Mouse (Mus musculus): ENCODE measurements around the gene Serpina9.
"Not testable (repeated sequence)": the region's sequence is repeated elsewhere in the genome, so short reads cannot be mapped to it uniquely, and the experiment has no call there.

Serpina9 gene

DNA sequence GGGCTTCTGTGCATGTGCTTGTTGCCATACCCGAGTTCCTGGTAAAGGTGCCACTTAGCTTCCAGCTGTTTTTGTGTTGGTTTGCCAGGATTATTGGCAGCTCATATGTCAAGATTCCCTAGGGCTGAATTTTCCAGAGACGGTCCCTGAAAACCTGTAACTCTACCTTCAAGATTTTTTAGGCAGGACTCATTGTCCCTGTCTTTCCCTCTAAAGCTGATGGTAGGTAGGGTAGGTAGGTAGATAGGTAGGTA lies 24.1 kb downstream of the Serpina9 start:
- no peak for DNase-seq (ENCODE audit: low spot score)

DNA sequence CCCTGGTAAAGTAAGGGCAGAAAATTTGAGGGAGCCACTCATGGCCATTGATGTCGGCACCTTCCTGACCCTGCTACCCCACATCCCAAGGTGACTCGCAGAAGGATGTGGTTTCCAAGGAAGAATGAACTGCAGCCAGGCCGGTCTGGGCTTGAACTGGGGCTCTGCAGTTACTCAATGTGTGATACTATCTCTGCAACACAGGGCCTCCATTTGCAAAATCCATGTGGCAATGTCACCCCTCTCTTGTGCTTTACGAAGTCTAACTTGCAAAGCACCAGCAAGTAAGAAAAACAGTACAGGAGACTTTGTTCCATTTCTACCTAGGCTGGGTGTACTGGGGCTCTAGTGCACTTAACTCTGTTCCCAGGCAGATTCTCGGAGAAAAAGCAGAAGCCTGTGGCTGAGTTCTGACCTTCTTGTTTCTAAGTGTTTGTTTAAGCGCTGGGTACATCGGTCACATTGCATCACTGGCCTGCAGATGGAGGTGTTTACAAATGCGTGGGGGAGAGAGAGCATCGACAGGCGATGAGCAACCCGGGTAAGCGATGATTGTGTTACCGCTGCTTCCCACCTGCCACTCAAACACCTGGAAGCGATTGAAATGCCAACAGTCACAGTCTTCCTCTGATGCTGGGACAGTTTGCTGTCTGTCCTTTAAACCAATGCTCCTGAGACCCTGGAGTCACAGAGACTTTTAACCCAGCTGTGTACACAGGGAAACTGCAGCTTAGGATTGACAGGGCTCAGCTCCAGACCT lies 24.6 kb downstream of the Serpina9 start:
- DNase-seq (ENCODE audit: low spot score), result no peak

DNA sequence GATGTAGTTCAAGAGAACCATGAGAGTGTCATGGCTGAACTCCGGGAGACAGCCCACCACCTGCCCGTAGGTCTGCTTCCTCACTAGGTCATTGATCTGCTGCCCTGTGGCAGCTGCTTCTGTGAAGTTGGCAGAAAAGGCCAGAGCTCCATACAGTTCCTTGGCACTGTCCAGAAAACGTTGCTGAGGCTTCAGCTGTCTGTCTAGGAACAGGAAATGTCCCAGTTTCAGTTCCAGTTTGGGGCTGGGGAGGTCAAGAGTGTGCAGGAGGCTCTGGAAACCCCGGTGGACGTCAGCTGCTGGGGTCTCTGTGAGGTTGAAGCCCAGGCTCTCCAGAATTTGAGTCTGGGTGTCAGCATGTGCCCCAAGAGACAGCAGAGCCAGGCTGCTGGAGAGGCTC lies 27.7 kb downstream of the Serpina9 start:
- DNase-seq (ENCODE audit: low spot score), result no peak

- peak; percentile 49 for DNase-seq (ENCODE audit: low spot score)
These were observed 28.6 kb downstream of the Serpina9 start for GRCm38 (mm10) chr12:103984935-103985334.

DNA sequence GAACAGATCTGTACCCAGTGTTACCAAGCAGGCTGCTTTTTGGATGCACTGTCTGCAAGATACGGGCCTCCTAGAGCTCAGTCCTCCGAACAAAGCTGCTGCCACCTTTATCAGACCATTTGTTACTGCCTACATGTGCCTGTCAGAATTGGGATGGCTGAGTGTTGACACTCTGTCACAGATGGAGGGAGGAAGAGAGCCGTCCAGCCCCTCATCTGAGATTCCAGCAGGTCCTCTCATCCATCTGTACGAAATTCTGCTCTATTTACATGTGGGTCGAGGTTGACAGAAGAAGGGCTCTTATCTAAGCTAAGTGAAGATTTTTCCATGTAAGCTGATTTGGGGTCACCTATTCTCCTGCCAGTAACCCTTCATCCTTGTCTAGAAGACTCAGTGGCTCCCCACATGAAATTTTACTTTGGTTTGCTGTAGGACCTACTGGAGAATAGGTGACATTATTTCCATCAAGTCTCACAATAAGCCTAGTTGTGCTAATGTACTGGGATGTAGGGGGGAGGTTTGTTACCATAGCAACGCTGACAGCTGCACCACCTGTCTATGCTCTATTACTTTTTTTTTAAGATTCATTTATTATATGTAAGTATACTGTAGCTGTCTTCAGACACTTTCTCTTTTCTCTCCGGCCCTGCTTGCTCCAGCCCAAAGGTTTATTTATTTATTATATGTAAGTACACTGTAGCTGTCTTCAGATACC lies 31.8 kb downstream of the Serpina9 start:
- no peak for DNase-seq (ENCODE audit: low spot score)

GRCm38 (mm10) chr12:103978294-103978693 lies 35.3 kb downstream of the Serpina9 start:
- DNase-seq (ENCODE audit: low spot score), result no peak

DNA sequence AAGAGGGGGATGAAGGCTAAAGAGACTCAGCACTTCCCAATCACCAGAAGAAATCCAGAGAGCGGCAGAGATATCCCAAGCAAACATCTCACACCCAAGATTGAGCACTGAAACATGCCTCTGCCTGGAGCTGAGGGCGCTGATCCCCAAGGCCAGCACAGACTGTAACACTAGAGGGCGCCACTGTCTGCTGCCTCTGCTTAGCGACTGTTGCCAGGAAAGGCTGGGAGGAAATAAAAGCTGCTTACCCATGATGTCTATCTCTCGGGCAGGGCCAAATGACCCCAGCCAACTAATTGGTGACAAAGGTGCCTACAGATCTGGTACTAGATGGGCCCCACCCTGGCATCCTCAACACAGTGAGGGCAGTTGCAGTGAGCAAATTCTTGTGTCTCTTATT lies 35.7 kb downstream of the Serpina9 start:
- DNase-seq (ENCODE audit: low spot score), result peak; percentile 74

GRCm38 (mm10) chr12:103977060-103977459 lies 36.5 kb downstream of the Serpina9 start:
- DNase-seq (ENCODE audit: low spot score), result peak; percentile 17

GRCm38 (mm10) chr12:103971080-103971479 lies 42.5 kb downstream of the Serpina9 start:
- no peak for DNase-seq (ENCODE audit: low spot score)

DNA sequence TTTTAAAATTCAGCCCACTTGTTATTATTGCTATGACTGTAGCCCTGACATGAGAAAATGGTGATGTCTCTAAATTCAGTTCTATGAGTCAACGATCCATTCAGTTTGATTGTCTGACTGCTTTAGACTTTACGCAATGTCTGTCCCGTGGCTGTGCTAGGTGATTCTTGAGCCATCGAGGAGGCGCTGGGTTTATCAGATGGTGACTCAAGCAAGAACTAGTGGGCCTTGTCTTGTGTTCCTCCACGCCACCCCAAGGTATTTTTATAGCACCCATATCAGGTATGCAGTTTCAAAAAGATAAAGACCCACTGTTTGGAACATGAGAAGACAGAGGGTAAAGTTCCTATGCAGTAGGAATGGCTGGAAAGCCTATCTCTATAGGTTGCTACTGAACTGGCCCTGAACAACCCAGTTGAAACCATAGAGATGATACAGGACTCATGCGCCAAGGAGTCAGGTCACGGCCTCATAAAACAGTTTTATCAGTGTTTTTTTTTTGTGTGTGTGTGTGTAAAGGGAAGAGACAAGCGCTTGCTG lies 43.9 kb downstream of the Serpina9 start:
- DNase-seq (ENCODE audit: low spot score), result no peak

DNA sequence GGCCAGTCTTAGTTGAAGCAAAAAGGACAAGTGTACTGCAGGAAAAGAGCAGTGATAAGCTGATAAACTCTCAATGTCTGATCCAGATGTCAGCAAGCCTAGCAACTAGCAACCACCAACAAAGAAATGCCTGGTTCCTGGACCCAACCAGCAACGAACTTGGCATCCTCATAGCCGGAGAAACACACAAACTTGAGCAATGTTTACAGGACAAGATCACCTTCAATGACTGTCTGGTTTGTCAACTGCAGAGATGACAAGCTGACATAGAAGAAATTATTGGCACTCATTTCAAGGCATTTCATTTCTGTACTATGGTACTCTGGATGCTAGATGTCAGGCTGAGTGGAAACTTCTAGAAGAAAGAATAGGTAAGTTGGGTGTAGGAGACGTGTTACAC lies 46.8 kb downstream of the Serpina9 start:
- no peak for DNase-seq (ENCODE audit: low spot score)

- no peak for DNase-seq (ENCODE audit: low spot score)
These were observed 50.3 kb downstream of the Serpina9 start for GRCm38 (mm10) chr12:103963288-103963687.

- no peak for DNase-seq (ENCODE audit: low spot score)
These were observed 50.7 kb downstream of the Serpina9 start for GRCm38 (mm10) chr12:103962860-103963259.

DNA sequence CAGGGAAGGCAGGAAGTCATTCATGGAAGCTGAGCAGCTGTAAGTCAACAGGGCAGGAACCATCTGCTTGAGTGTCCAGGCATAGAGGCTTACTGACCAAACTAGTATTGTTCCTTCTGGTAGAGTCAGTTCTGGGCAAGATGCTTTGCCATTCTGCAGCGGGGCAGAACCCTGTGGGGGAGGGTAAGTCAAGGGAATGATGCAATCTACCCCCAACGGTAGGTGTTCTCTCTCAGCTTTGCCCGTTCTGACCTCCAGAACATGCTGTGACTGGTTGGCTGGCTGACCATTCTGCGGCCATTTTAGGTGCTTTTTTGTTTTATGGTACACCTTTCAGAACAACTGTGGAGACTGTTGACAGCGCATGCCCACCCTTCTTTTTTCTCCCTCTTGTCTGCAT lies 51.2 kb downstream of the Serpina9 start:
- DNase-seq (ENCODE audit: low spot score), result no peak

GRCm38 (mm10) chr12:103961716-103962115 lies 51.8 kb downstream of the Serpina9 start:
- no peak for DNase-seq (ENCODE audit: low spot score)

DNA sequence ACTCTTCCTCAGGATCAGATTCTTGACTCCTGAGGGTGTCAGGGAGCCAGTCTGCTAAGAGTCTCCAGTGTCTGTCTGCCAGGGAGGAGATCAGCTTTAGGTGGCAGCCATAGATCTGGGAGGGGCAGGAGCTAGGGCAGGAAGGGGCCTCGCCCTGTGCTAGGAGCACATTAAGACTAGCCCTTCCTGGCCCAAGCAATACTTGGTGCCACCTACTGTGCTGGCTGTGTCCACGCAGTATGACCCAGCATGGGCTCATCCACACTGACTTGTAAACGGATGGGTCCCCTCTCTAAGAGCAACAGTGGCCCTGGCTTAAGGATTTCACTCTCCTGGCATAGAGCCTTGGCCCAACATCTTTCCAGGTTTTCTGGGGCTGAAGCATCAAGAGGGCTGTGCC lies 54.8 kb downstream of the Serpina9 start, which contains the start of gene Serpina1e:
Gene Serpina1e, minus strand, starts transcription at position 178 of the 400 bp plus-strand sequence.
- DNase-seq (ENCODE audit: low spot score), result no peak

DNA sequence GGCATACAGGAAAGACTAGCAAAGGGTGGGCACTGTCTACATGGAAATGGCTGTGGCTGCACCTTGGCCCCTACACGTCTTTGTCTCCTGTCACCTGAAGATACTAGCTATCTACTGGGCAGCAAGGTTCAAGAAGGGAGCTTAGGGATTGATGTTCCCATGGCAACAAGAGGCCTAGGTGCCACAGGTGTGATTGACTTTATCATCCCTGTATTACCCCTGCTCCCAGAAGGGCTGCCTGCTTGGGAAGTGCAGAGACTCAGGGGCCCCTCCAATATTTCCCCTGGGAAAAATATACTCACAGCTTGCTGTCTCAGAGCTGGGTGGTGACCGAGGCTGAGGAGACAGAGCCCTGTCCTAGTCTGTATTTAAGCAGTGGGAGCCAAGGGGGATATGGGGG lies 57.0 kb downstream of the Serpina9 start:
- not testable (repeated sequence) for DNase-seq (ENCODE audit: low spot score)

DNA sequence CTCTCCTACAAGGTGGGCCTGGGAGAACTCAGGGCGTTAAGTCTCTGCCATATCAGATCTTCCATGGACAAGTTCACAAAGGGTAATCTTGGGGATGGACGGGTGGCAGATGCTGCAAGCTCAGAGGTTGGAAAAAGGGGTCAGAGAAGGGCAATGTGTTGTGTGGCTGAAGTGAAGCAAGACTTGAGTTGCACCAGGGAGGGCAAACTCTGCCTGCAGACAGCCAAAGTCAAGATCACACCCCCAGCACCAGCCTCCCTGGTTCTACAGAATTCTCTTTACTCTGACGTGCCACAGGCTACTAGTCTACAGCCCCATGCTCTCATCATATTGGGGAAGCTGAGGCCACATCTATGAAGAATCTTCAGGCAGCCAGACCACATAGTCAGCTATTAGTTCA lies 60.6 kb downstream of the Serpina9 start:
- not testable (repeated sequence) for DNase-seq (ENCODE audit: low spot score)

GRCm38 (mm10) chr12:103946243-103946642 lies 67.3 kb downstream of the Serpina9 start:
- DNase-seq (ENCODE audit: low spot score), result no peak

Data from retina, embryonic 14.5 days (tissue).